Mouse (Mus musculus) adrenal gland, postnatal 36 days (tissue): ENCODE measurements around the gene Rab8a. TPM values are rescaled to one million over a fixed set of nuclear protein-coding genes. Genes with fewer than 3 reads are reported as not detected.

ENCODE experiments used
- DNase-seq, 2 experiments: peaks; one replicate each; pipeline ENCODE4 v3.0.0; 2021; ENCODE audit warnings: mixed read lengths in 1 of 2
- total RNA-seq, 2 experiments: library from RNA; stranded (reverse); gene quantifications; 2 replicates each; pipeline ENCODE4 v1.2.3; 2021

Rab8a gene
- total RNA-seq, 2 experiments from 2014 or later: 56.8 to 67.0 TPM

GRCm38 (mm10) chr8:72146056-72146455 is 14.9 kb upstream of the Rab8a start:
- DNase-seq: peak; percentile 52 to 64

DNA sequence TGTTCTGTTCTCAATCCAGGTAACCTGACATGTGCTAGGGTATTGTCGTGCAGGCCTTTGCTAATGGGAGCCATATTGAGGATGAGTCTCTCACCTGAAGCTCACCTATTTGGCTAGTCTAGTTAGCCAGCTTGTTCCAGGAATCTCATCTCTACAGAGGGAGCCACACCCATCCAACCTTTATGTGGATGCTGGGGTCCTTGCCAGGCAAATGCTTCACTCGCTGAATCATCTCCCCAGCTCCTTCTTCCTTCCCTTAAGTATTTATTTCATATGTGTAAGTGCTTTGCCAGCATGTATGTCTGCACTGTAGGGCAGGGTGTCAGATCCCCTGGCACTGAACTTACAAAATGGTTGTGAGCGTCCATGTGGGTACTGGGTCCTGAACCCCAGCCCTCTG is 14.4 kb upstream of the Rab8a start:
- DNase-seq: no peak

GRCm38 (mm10) chr8:72147266-72147665 is 13.7 kb upstream of the Rab8a start:
- DNase-seq: no peak

- no peak for DNase-seq
Observed at GRCm38 (mm10) chr8:72149056-72149455, 11.9 kb upstream of the Rab8a start.

DNA sequence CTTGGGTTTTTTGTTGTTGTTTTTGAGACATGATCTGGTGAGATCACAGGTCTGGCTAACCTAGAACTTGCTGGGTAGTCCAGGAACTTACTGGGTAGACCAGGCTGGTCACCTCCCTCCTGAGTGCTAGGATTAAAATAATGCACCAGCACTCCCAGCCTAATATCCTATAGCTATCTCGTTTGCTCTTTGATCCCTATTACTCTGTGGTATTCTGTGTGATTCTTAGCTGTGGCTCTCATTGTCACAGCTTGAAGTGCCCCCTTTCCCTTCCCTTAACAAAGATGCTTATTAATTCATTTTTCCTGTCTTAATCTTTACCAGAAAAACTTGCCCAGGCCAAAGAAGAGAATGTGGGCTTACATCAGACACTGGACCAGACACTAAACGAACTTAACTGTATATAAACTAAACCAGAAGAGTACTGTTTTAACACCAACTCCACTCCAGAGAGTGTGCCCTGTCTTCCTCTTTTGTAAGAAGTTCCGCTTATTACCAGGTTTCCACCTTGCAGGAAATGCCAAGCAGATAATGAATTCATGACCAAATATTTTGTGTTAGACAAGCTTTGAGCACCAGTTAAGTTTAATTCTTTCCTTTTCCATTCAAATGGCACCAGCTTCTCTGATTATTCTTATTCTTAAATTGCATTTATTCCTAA is 9.5 kb upstream of the Rab8a start:
- DNase-seq: no peak

DNA sequence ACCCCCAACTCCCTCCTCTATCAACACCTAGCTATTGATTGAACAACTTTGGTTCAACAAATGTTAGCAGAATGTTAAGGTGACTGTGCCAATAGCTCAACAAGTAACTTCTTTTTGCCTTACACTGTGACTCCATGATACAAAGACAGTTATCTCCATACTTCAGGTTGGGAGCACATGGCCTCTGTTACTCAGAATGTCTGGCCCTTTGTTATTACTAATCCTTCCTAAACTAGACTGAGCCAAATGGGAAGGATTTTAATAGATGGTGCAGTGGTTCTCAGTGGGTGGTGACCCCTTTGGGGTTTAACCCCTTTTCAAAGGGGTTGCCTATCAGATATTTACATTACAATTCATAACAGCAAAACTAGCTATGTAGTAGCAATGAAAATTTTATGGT is 7.6 kb upstream of the Rab8a start:
- no peak for DNase-seq

DNA sequence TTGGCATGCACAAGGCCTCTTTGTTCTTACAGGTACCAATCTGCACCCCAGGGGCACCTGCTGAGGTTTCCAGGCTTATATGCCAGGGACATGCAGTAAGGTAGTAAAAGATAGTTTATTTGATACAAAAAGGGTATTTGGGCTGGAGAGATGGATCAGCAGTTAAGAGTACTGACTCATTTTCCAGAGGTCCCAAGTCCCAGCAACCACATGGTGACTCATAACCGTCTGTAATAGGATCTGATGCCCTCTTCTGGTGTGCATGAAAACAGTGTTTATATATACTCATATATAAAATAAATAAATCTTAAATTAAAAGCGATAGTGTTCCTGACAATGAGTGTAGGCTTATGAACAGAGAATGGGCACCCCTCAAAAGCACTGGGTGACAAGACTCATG is 2.9 kb upstream of the Rab8a start:
- no peak for DNase-seq

DNA sequence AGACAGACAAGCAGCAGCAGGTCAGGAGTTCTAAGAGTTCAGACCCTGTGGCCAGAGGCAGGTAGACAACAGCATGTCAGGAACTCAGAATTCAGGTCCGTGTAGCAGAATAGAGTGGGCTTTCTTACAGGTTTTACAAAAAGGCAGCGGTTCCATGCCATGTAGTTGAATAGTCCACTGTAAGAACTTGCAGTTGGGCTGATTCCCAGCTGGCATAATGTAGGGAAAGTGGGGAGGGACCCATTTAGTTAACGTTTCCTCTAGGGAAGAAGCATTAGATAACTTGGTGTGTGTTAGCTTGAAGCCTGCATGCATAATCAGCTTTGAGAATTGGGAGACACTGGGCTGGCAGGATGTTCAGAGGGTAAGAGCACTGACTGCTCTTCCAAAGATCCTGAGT is 2.3 kb upstream of the Rab8a start:
- no peak for DNase-seq

DNA sequence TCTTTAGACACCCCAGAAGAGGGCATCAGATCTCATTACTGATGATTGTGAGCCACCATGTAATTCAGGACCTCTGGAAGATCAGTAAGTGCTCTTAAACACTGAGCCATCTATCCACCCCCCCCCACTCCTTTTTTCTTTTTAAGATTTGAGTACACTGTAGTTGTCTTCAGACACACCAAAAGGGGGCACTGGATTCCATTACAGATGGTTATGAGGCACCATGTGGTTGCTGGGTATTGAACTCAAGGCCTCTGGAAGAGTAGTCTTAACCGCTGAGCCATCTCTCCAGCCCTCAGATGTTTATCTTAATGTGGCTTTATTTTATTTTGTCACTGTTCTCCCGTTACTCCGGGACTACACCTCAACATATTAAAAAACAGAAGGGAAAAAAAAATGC is 993 bp upstream of the Rab8a start:
- DNase-seq: no peak

DNA sequence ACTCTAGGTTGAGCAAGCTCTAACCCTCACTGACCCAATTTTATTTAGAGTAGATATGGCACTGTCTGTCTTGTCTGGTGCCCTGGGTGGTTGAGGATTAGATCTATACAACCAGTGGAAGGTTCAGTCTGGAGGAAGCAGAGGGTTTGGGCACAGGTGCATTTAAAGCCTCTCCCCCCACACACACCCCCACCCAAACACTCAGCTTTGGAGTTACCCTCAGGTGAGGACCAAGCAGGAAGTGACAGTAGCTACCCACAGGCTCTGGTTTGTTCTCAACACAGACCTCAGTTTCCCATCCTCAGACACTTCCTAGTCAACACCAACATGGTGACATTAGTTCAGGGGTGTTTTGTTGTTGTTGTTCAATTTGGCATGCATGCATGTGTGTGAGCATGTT is 1.8 kb downstream of the Rab8a start:
- DNase-seq: no peak

- no peak for DNase-seq
Observed at GRCm38 (mm10) chr8:72169098-72169668, 8.2 kb downstream of the Rab8a start.

DNA sequence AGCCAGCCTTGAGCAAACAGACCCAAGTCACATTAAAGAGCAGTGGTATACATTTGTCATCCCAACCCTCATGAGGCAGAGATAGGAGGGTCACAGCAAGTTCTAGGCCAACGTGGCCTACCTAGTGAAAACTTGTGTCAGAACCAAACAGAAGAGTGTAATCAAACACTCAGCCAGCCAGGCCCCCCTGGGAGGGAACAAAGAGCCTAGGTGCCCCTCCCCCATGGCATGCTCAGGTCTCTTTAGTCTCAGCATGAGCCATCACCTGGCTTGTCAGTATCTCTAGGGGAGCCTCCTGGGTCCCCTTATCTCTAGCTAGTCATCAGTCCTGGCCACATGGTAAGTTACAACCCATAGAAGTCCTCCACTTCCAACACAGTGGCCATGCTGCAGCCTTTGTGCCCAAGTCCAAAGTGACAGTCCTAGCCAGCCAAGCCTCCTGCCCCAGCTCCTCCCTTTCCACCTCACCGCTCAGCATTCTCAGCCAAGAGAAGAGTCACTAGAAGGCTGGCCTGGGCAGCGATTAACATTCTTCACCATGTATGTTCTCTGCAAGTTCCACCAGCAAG is 8.8 kb downstream of the Rab8a start:
- no peak for DNase-seq

- DNase-seq: peak; percentile 77 to 83
Observed at GRCm38 (mm10) chr8:72177346-72177925, 16.4 kb downstream of the Rab8a start.

- DNase-seq: peak; percentile 27 to 37
Observed at GRCm38 (mm10) chr8:72183554-72184202, 22.7 kb downstream of the Rab8a start.

- no peak for DNase-seq
Observed at GRCm38 (mm10) chr8:72187793-72188331, 26.9 kb downstream of the Rab8a start.

GRCm38 (mm10) chr8:72189417-72190214 is 28.6 kb downstream of the Rab8a start, which contains the start of gene Hsh2d:
Hsh2d (plus strand) TSS chr8:72189638.
- DNase-seq: no peak

DNA sequence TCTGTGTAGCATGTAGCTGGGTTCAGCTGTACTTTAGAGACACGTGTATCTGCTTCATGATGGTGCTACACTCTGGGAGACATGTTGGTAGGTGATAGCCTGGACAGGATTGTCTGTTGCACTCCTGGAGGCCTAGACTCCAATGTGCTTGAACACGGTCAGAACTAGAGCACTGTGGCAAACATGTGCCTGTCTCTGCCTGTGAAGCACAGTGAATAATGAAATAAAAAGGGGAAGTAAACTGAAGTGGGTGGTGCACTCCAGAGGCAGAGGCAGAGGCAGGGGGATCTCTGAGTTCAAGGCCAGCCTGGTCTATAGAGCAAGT is 29.2 kb downstream of the Rab8a start:
- no peak for DNase-seq

GRCm38 (mm10) chr8:72192065-72192464 is 31.1 kb downstream of the Rab8a start:
- no peak for DNase-seq

DNA sequence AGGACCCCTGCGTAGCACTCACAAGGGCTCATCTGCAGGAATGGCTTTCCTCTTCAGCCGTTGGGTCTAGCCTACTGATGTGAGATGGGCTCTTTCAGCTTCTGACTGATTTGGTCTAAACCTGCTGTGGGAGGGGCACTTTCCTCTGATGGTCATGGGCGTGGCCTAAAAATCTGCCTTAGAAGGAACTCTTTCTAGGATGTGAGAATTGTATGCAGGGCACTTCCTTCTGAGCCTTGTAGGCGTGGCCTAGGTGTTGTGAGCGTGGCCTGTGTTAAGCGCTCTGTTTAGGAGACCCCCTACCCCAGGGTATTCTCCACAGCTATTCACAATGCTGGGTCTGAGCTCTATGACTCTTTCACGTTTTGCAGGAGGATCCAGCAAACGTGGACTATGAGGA is 37.0 kb downstream of the Rab8a start:
- no peak for DNase-seq

- no peak for DNase-seq
Observed at GRCm38 (mm10) chr8:72208582-72208981, 47.6 kb downstream of the Rab8a start.

DNA sequence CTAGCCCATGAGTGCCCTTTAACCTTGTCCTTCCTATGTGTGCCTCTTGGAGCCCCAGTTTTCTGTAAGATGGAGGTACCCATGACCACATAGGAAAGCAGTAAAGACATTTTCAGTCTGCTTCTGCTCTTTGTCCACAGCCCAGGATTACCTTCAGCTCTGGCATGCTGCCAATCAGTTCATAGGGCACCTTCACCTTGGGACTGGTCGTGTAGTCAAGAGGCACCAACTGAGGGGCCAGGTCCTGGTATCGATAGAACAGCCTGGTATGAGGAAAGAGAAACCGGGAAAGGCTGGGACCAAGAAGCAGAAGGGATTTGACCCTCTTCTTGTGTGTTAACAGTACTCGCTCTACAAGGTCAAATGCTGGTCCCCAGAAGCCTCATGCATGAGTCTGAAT is 49.2 kb downstream of the Rab8a start:
- no peak for DNase-seq

DNA sequence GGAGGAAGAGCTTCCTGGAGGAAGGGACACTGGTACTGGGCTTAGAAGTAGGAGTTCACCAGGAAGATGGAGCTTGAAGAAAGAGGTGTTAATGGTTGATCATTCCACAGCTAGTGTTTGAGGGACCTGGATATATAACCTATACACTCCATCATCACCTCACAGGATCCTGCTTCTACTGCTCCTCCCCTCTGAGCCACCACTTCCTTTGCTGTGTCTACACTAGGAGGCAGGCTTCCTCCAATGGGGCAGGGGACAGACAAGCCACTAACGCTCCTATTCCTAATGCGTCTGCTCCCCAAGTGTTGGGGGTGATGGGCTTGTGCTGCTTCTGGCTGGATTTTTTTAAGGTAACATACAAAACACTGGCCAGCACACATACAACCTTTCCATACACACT is 49.7 kb downstream of the Rab8a start:
- no peak for DNase-seq
